Mouse (Mus musculus): ENCODE data around the gene Scoc. TPM values are rescaled to one million over a fixed set of nuclear protein-coding genes. Genes with fewer than 3 reads are reported as not detected.

Gene Scoc
- total and polyA plus RNA-seq, 2 experiments from 2014 or later: 319 to 520 TPM

GRCm38 (mm10) chr8:83381016-83381415 is 77.2 kb downstream of the Scoc start:
- H3K36me3 ChIP-seq (ENCODE audit: insufficient read depth, low read length): no peaks in the 10 kb centered on the region
- no peaks in the 10 kb centered on the region for H3K9me3 ChIP-seq (ENCODE audit: low read length)
- H3K4me3 ChIP-seq (ENCODE audit: low read depth, low read length): no peak overlapping the region
- ATAC-seq (ENCODE audit: low FRiP score) (no peak), DNase-seq (ENCODE audit: low spot score) (no peak)
- H3K27ac ChIP-seq (ENCODE audit: low read depth, low read length): no peak overlapping the region
- no peak overlapping the region for H3K9ac ChIP-seq (replicated peaks; ENCODE audit: low read length, poor library complexity, severe bottlenecking)
- H3K27me3 ChIP-seq (ENCODE audit: insufficient read depth, low read length): no peaks in the 10 kb centered on the region
- no peak overlapping the region for H3K4me2 ChIP-seq (ENCODE audit: low read depth, low read length, poor library complexity, severe bottlenecking)
- 86% methylated on average over 2 of the region's 2 CpGs for WGBS
- TF ChIP-seq CTCF (IDR thresholded peaks at IDR 0.05): no peak
- H3K4me1 ChIP-seq (ENCODE audit: insufficient read depth, low read length): no peaks in the 10 kb centered on the region

DNA sequence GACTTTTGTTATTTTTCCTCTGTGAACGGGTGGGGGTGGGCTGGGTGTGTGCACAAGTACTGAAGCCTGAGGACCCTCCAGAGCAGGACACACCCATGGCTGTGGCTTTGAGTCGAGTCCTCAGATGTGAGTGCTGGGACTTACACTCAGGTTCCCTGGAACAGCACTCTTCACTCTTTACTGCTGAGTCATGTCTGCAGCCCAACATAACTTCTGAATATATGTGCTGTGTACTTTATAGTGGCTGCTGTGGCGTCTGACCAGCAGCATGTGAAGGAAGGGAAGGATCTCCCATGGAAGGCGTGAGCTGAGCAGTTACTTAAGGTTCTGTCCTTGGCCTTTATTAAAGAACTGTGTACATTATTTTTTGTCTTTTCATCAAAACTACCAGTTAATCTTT is 78.0 kb downstream of the Scoc start:
- DNase-seq (ENCODE audit: low spot score) (no peak), ATAC-seq (ENCODE audit: low FRiP score) (no peak)
- Histone ChIP-seq H3K27me3 (ENCODE audit: insufficient read depth, low read length) (no peaks in the 10 kb centered on the region), H3K9me3 (ENCODE audit: low read length) (no peaks in the 10 kb centered on the region), H3K4me1 (ENCODE audit: insufficient read depth, low read length) (no peaks in the 10 kb centered on the region), H3K36me3 (ENCODE audit: insufficient read depth, low read length) (no peaks in the 10 kb centered on the region), H3K4me2 (ENCODE audit: low read depth, low read length, poor library complexity, severe bottlenecking) (no peak overlapping the region), H3K4me3 (ENCODE audit: low read depth, low read length) (no peak overlapping the region), H3K27ac (ENCODE audit: low read depth, low read length) (no peak overlapping the region), H3K9ac (replicated peaks; ENCODE audit: low read length, poor library complexity, severe bottlenecking) (no peak overlapping the region)
- whole genome bisulfite sequencing: 74% methylated on average over 4 of the region's 4 CpGs
- no peak for TF ChIP-seq CTCF (IDR thresholded peaks at IDR 0.05)

Other genes starting within 250 kb of the Scoc start
- gene Ucp1, start 168.0 kb downstream of the Scoc start, total RNA-seq (2014; rRNA removed): 0.52 TPM in 1 of 2 replicates, not detected in the other
- gene Ucp1, start 168.0 kb downstream of the Scoc start, polyA plus RNA-seq (2015; fragmentation: Nextera tagmentation; extraction: Ambion mirVana): 0.15 TPM in 1 of 2 replicates, not detected in the other
- gene Elmod2, start 125.9 kb downstream of the Scoc start, total RNA-seq (2014; rRNA removed): 22.8 and 26.0 TPM in 2 replicates
- gene Elmod2, start 125.9 kb downstream of the Scoc start, polyA plus RNA-seq (2015; fragmentation: Nextera tagmentation; extraction: Ambion mirVana): 12.9 and 13.5 TPM in 2 replicates
- gene Mgat4d, start 109.9 kb downstream of the Scoc start, total RNA-seq (2014; rRNA removed): not detected in 2 replicates
- gene Mgat4d, start 109.9 kb downstream of the Scoc start, polyA plus RNA-seq (2015; fragmentation: Nextera tagmentation; extraction: Ambion mirVana): not detected in 2 replicates
- 5.6 and 7.4 TPM in 2 replicates for gene Clgn, start 68.5 kb downstream of the Scoc start, total RNA-seq (2014; rRNA removed)
- gene Clgn, start 68.5 kb downstream of the Scoc start, polyA plus RNA-seq (2015; fragmentation: Nextera tagmentation; extraction: Ambion mirVana): 11.4 and 11.6 TPM in 2 replicates
- not detected in 2 replicates for gene Olfr370, start 77.4 kb upstream of the Scoc start, total RNA-seq (2014; rRNA removed)
- not detected in 2 replicates for gene Olfr370, start 77.4 kb upstream of the Scoc start, polyA plus RNA-seq (2015; fragmentation: Nextera tagmentation; extraction: Ambion mirVana)
- gene Ndufb7, start 108.3 kb upstream of the Scoc start, total RNA-seq (2014; rRNA removed): 151 and 158 TPM in 2 replicates
- 396 and 420 TPM in 2 replicates for gene Ndufb7, start 108.3 kb upstream of the Scoc start, polyA plus RNA-seq (2015; fragmentation: Nextera tagmentation; extraction: Ambion mirVana)
- 1,134 and 1,270 TPM in 2 replicates for gene Tecr, start 149.6 kb upstream of the Scoc start, total RNA-seq (2014; rRNA removed)
- gene Tecr, start 149.6 kb upstream of the Scoc start, polyA plus RNA-seq (2015; fragmentation: Nextera tagmentation; extraction: Ambion mirVana): 1,433 and 1,533 TPM in 2 replicates
- gene Dnajb1, start 149.8 kb upstream of the Scoc start, total RNA-seq (2014; rRNA removed): 41.0 and 43.3 TPM in 2 replicates
- 60.3 and 72.4 TPM in 2 replicates for gene Dnajb1, start 149.8 kb upstream of the Scoc start, polyA plus RNA-seq (2015; fragmentation: Nextera tagmentation; extraction: Ambion mirVana)
- 72.3 and 74.2 TPM in 2 replicates for gene Gipc1, start 194.3 kb upstream of the Scoc start, total RNA-seq (2014; rRNA removed)
- gene Gipc1, start 194.3 kb upstream of the Scoc start, polyA plus RNA-seq (2015; fragmentation: Nextera tagmentation; extraction: Ambion mirVana): 108 and 111 TPM in 2 replicates
- gene Ptger1, start 208.3 kb upstream of the Scoc start, total RNA-seq (2014; rRNA removed): 0.55 and 0.85 TPM in 2 replicates
- gene Ptger1, start 208.3 kb upstream of the Scoc start, polyA plus RNA-seq (2015; fragmentation: Nextera tagmentation; extraction: Ambion mirVana): 0.27 and 0.36 TPM in 2 replicates
- gene Pkn1, start 240.8 kb upstream of the Scoc start, total RNA-seq (2014; rRNA removed): 63.9 and 71.2 TPM in 2 replicates
- gene Pkn1, start 240.8 kb upstream of the Scoc start, polyA plus RNA-seq (2015; fragmentation: Nextera tagmentation; extraction: Ambion mirVana): 21.3 and 21.7 TPM in 2 replicates

Data from midbrain, postnatal 0 days (tissue).